Mouse (Mus musculus) kidney, adult 2 months (tissue): ENCODE data around the gene Wdr37.
"Not testable (repeated sequence)": the region's sequence is repeated elsewhere in the genome, so short reads cannot be mapped to it uniquely, and the experiment has no call there.

ENCODE experiments used
- CTCF ChIP-seq: fragments of 200-500 bp; conservative IDR thresholded peaks from 2 replicates; pipeline ENCODE4 v1.5.1; 2011; ENCODE audit warnings: low read depth, mild to moderate bottlenecking, control low read depth, low read length, moderate library complexity, mixed read lengths; ENCODE audit not compliant: insufficient read depth, insufficient read length
- POLR2A ChIP-seq: fragments of 200-500 bp; IDR thresholded peaks from one replicate; pipeline ENCODE4 v1.6.1; 2011; ENCODE audit warnings: low read depth, low read length, control low read depth

DNA sequence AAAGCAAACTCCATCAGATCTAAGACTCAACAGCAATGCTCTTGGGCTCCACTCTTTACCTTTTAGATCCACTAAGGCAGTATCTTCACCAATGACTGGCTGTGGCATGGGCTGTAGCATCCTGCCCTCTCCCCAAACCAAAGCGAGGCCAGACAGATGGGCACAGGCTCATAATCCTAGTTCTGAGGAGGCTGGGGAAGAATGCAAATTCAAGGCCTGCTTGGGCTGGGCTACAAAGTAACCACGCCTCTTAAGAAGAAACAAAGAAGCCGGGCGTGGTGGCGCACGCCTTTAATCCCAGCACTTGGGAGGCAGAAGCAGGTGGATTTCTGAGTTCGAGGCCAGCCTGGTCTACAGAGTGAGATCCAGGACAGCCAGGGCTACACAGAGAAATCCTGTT, 29.9 kb downstream of the Wdr37 start:
- not testable (repeated sequence) for TF ChIP-seq POLR2A, CTCF
